Mouse (Mus musculus) liver, embryonic 14.5 days (tissue): ENCODE measurements at regions not wholly inside any gene's neighbourhood (a gene's known extent, or its start where the extent isn't known, plus 50 kb on each side); places are given as distances from the start of the nearest gene placed in this dataset.

Source experiments
- ATAC-seq: fragments of 200-750 bp; cut with Nextera tagmentation; 2 replicates; pipeline ENCODE4 v1.8.0; 2017; ENCODE audit warnings: moderate number of reproducible peaks, mild to moderate bottlenecking, moderate library complexity; ENCODE audit not compliant: insufficient read depth
- DNase-seq, 3 experiments: peaks; one replicate each; pipeline ENCODE4 v3.0.0-alpha.2; 2012 to 2013; ENCODE audit warnings: low read depth in 3 of 3, low spot score in 3 of 3
- H3K27ac ChIP-seq: fragments of 300-500 bp; sonication (generic); 2 replicates; pipeline ENCODE4 v1.5.1; 2014; ENCODE audit warnings: moderate library complexity, mild to moderate bottlenecking, control low read depth, inconsistent platforms
- H3K27me3 ChIP-seq: fragments of 300-500 bp; sonication (generic); 2 replicates; pipeline ENCODE4 v1.6.1; 2014; ENCODE audit warnings: mild to moderate bottlenecking, low read length, moderate library complexity; ENCODE audit not compliant: control insufficient read depth, insufficient read depth
- H3K36me3 ChIP-seq: fragments of 300-500 bp; sonication (generic); replicated peaks from 2 replicates; pipeline ENCODE4 v1.6.1; 2014; ENCODE audit warnings: low read depth; ENCODE audit not compliant: control insufficient read depth, insufficient read depth
- H3K4me1 ChIP-seq, 2 experiments: fragments of 200-500 bp in 1 of 2; fragments of 300-500 bp in 1 of 2; sonication (generic) in 1 of 2; replicated peaks; 2 replicates each; pipeline ENCODE4 v1.6.1; 2012 to 2014; ENCODE audit warnings: antibody characterized with exemption in 1 of 2, inconsistent platforms in 1 of 2, low read length in 1 of 2; ENCODE audit not compliant: control insufficient read depth in 2 of 2, insufficient read depth in 2 of 2
- H3K4me2 ChIP-seq: fragments of 300-500 bp; sonication (generic); 2 replicates; pipeline ENCODE4 v1.6.1; 2014; ENCODE audit warnings: low read depth, mild to moderate bottlenecking, control low read depth, moderate library complexity
- H3K4me3 ChIP-seq, 2 experiments: fragments of 200-500 bp in 1 of 2; fragments of 300-500 bp in 1 of 2; sonication (generic) in 1 of 2; 2 replicates each; pipeline ENCODE4 v1.5.1; 2012 to 2014; ENCODE audit warnings: low read depth in 2 of 2, low read length in 2 of 2, mild to moderate bottlenecking in 2 of 2, control low read depth in 1 of 2, inconsistent platforms in 1 of 2, moderate library complexity in 1 of 2; ENCODE audit not compliant: insufficient read depth in 1 of 2
- H3K9ac ChIP-seq: fragments of 300-500 bp; sonication (generic); replicated peaks from 2 replicates; pipeline ENCODE4 v1.6.1; 2014; ENCODE audit warnings: mild to moderate bottlenecking, control low read depth, moderate library complexity
- H3K9me3 ChIP-seq: fragments of 300-500 bp; sonication (generic); 2 replicates; pipeline ENCODE4 v1.6.1; 2016; ENCODE audit warnings: low read length, mixed read lengths; ENCODE audit not compliant: control insufficient read depth
- CTCF ChIP-seq: IDR thresholded peaks from 2 replicates; pipeline ENCODE4 v1.5.1; 2016; ENCODE audit warnings: antibody characterized with exemption, low read depth, control low read depth
- EP300 ChIP-seq: IDR thresholded peaks from 2 replicates; pipeline ENCODE4 v1.6.1; 2016; ENCODE audit warnings: antibody characterized with exemption, low read depth
- WGBS: fragments of 180-500 bp; shearing (Covaris S2); extraction: QIAGEN DNeasy Blood & Tissue Kit; methylation state at CpG from one replicate; pipeline ENCODE4 v1.1.7; 2014; ENCODE audit not compliant: insufficient replicate concordance; 5-methylcytosine and 5-hydroxymethylcytosine counted together

- WGBS: 56% methylated on average over 6 of the region's 6 CpGs
- Histone ChIP-seq H3K27me3 (no peaks in the 10 kb centered on the region), H3K9me3 (no peaks in the 10 kb centered on the region), H3K4me2 (no peak overlapping the region), H3K36me3 (no peaks in the 10 kb centered on the region), H3K4me1 (no peaks in the 10 kb centered on the region), H3K27ac (no peak overlapping the region), H3K9ac (no peak overlapping the region), H3K4me3 (no peak overlapping the region)
- ATAC-seq (no peak), DNase-seq (peak in 2 of 3 experiments; percentile 17 to 33)
- TF ChIP-seq EP300 (peak; percentile 46; the same call in 1 of the 2 replicates), CTCF (no peak)
Observed at GRCm38 (mm10) chr3:33916818-33917217, 72.7 kb upstream of the Ccdc39 start.

GRCm38 (mm10) chr3:33918785-33919184 lies 74.7 kb upstream of the Ccdc39 start:
- Histone ChIP-seq H3K36me3 (no peaks in the 10 kb centered on the region), H3K9ac (no peak overlapping the region), H3K9me3 (no peaks in the 10 kb centered on the region), H3K27me3 (no peaks in the 10 kb centered on the region), H3K4me2 (no peak overlapping the region), H3K4me1 (no peaks in the 10 kb centered on the region), H3K4me3 (no peak overlapping the region), H3K27ac (no peak overlapping the region)
- WGBS: 8% methylated on average over 10 of the region's 10 CpGs
- TF ChIP-seq CTCF (peak; percentile 80), EP300 (no peak)
- ATAC-seq (no peak), DNase-seq (peak; percentile 10 to 25 (median 11))

GRCm38 (mm10) chr3:33925072-33925471 lies 81.0 kb upstream of the Ccdc39 start:
- Histone ChIP-seq H3K4me1 (no peaks in the 10 kb centered on the region), H3K27ac (no peak overlapping the region), H3K4me2 (no peak overlapping the region), H3K9me3 (no peaks in the 10 kb centered on the region), H3K9ac (no peak overlapping the region), H3K36me3 (no peaks in the 10 kb centered on the region), H3K27me3 (no peaks in the 10 kb centered on the region), H3K4me3 (no peak overlapping the region)
- DNase-seq (no peak), ATAC-seq (no peak)
- TF ChIP-seq CTCF (peak; percentile 54), EP300 (no peak)
- WGBS: 73% methylated on average over 4 of the region's 4 CpGs

- no peak for ATAC-seq
- Histone ChIP-seq H3K4me1 (peaks cover 0 to 2% of the 10 kb centered on the region in 2 experiments; a peak in 1 of 4 replicates), H3K36me3 (no peaks in the 10 kb centered on the region), H3K4me3 (no peak overlapping the region), H3K4me2 (no peak overlapping the region), H3K9ac (no peak overlapping the region), H3K27ac (no peak overlapping the region), H3K9me3 (no peaks in the 10 kb centered on the region), H3K27me3 (no peaks in the 10 kb centered on the region)
- no peak for TF ChIP-seq EP300
- no peak for TF ChIP-seq CTCF
- WGBS: 5% methylated on average over 6 of the region's 6 CpGs
- no peak for DNase-seq
Observed at GRCm38 (mm10) chr3:33955064-33955463, 64.7 kb upstream of the Fxr1 start.

GRCm38 (mm10) chr3:33955854-33956624 lies 63.7 kb upstream of the Fxr1 start:
- Histone ChIP-seq H3K36me3 (no peaks in the 10 kb centered on the region), H3K27me3 (no peaks in the 10 kb centered on the region), H3K9ac (no peak overlapping the region), H3K9me3 (no peaks in the 10 kb centered on the region), H3K4me3 (no peak overlapping the region), H3K4me1 (peaks cover 0 to 2% of the 10 kb centered on the region in 2 experiments; a peak in 1 of 4 replicates), H3K4me2 (no peak overlapping the region), H3K27ac (no peak overlapping the region)
- TF ChIP-seq EP300: no peak
- peak; percentile 88 for TF ChIP-seq CTCF
- DNase-seq (peak; percentile 45 to 62 (median 50)), ATAC-seq (peak; percentile 41; the same call in 1 of the 2 replicates)
- WGBS: 3% methylated on average over 19 of the region's 19 CpGs
